23 mouse cellular contexts compared by ENCODE assay signal in the genomic region with DNA sequence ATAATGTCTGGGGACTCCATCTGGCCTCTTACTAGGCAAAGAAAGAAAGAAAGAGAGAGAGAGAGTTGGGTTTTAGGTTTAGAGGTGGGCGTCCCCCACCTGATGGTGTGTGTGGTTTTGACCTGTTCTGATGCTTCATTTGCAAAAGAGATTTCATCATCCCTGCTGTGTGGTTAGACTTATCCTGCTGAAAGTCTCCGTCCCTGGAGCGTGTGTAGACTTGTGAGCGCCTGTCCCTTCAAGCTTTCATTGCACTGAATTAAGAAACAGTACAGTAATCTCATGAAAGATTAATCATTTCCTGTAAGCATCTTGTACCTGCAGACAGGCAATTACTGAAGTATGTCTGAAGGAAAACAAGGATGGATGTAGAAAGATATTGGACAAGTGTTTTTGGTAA.
DNase-seq lines count a peak whose midpoint lies in the region; TF ChIP-seq lines count a peak whose summit lies in the region.
"Had no signal": no experiment of that assay in that cellular context is flagged by ENCODE, and none has a peak within 500 bp of the region (broad histone marks: within the 10 kb centered on the region; RNA-seq: fewer than 3 reads in every experiment).

No protein-coding gene starts in this region.

- no peaks in the 10 kb centered on the region for H3K36me3 ChIP-seq in CH12.LX (replicated peaks in 1 of 2; ENCODE audit: control insufficient read depth in 1 of 2, insufficient read depth in 1 of 2, low read length in 1 of 2)
- no peaks in the 10 kb centered on the region for H3K36me3 ChIP-seq in embryonic facial prominence, embryonic 10.5 days (replicated peaks)
- H3K36me3 ChIP-seq in limb, embryonic 10.5 days = no peaks in the 10 kb centered on the region
- H3K36me3 ChIP-seq: embryonic facial prominence, embryonic 12.5 days; heart, embryonic 12.5 days; heart, embryonic 15.5 days; hindbrain, embryonic 10.5 days had no signal

- 85% methylated on average over 4 of the region's 4 CpGs for WGBS in embryonic facial prominence, embryonic 10.5 days
- 83% methylated on average over 4 of the region's 4 CpGs for WGBS in limb, embryonic 10.5 days

- no peak for TF ChIP-seq RAD21 in CH12.LX (IDR thresholded peaks at IDR 0.05; ENCODE audit: low read depth, low read length)

- TF ChIP-seq POLR2A in CH12.LX (IDR thresholded peaks at IDR 0.05; ENCODE audit: low read depth, low read length) = no peak

- H3K4me3 ChIP-seq in CH12.LX (replicated peaks in 1 of 3; ENCODE audit: low read depth in 2 of 3, low read length in 2 of 3, poor library complexity in 1 of 3) = no peak overlapping the region
- no peak overlapping the region for H3K4me3 ChIP-seq in embryonic facial prominence, embryonic 10.5 days
- no peak overlapping the region for H3K4me3 ChIP-seq in limb, embryonic 10.5 days
- H3K4me3 ChIP-seq: embryonic facial prominence, embryonic 12.5 days; heart, embryonic 12.5 days; heart, embryonic 15.5 days; hindbrain, embryonic 10.5 days had no signal

- H3K79me2 ChIP-seq in CH12.LX (replicated peaks; ENCODE audit: control insufficient read depth, extremely low read depth, insufficient read depth, poor library complexity, severe bottlenecking) = no peaks in the 10 kb centered on the region

- H3K27ac ChIP-seq in CH12.LX (ENCODE audit: insufficient read depth, low read depth) = no peak overlapping the region
- 0 out of 2 replicates have a peak overlapping the region, but pooled peaks have one; percentile 48 for H3K27ac ChIP-seq in embryonic facial prominence, embryonic 10.5 days (replicated peaks)
- H3K27ac ChIP-seq in limb, embryonic 10.5 days = no peak overlapping the region
- H3K27ac ChIP-seq: embryonic facial prominence, embryonic 12.5 days; heart, embryonic 15.5 days; hindbrain, embryonic 14.5 days; hindbrain, postnatal 0 days had no signal

- dilution Hi-C loops in CH12.LX (cut with MboI; ENCODE audit: extremely low pct_ligation_motif_present, extremely low pct_unique_long_range_greater_than_20kb, low sequenced_read_pairs) = no loop called here

- no peak for TF ChIP-seq EP300 in CH12.LX (IDR thresholded peaks at IDR 0.05; ENCODE audit: low read length)

- in situ Hi-C loops in CH12.LX (cut with MboI; ENCODE audit: low pct_ligation_motif_present, low pct_unique_long_range_greater_than_20kb, low sequenced_read_pairs) = no loop called here

- H3K4me1 ChIP-seq in CH12.LX (ENCODE audit: control insufficient read depth in 1 of 2, insufficient read depth in 2 of 2) = peaks cover 0 to 7% of the 10 kb centered on the region in 2 experiments; a peak in 2 of 4 replicates
- H3K4me1 ChIP-seq in embryonic facial prominence, embryonic 10.5 days = peaks cover 32% of the 10 kb centered on the region
- H3K4me1 ChIP-seq in limb, embryonic 10.5 days = peaks cover 10% of the 10 kb centered on the region
- H3K4me1 ChIP-seq: heart, embryonic 12.5 days; heart, embryonic 15.5 days; hindbrain, embryonic 10.5 days had no signal

- no peak overlapping the region for H3K9ac ChIP-seq in CH12.LX (ENCODE audit: insufficient read depth, low read depth)
- H3K9ac ChIP-seq: embryonic facial prominence, embryonic 12.5 days; forebrain, postnatal 0 days; heart, embryonic 12.5 days; heart, embryonic 15.5 days; hindbrain, embryonic 14.5 days had no signal

- peak overlapping the region; percentile 1; the same call in 1 of the 2 replicates for H3K4me2 ChIP-seq in CH12.LX (ENCODE audit: insufficient read depth, low read depth, poor library complexity, severe bottlenecking)
- H3K4me2 ChIP-seq: embryonic facial prominence, embryonic 12.5 days; heart, embryonic 12.5 days; heart, embryonic 15.5 days; hindbrain, embryonic 14.5 days had no signal

- H3K9me3 ChIP-seq in CH12.LX (replicated peaks; ENCODE audit: low read length) = no peaks in the 10 kb centered on the region
- H3K9me3 ChIP-seq in embryonic facial prominence, embryonic 10.5 days = no peaks in the 10 kb centered on the region
- no peaks in the 10 kb centered on the region for H3K9me3 ChIP-seq in limb, embryonic 10.5 days (replicated peaks)
- H3K9me3 ChIP-seq: embryonic facial prominence, embryonic 12.5 days; heart, embryonic 12.5 days; heart, embryonic 15.5 days; hindbrain, embryonic 10.5 days had no signal

- no peak for DNase-seq in CH12.LX (ENCODE audit: extremely low read depth)
- DNase-seq in embryonic facial prominence, embryonic 10.5 days (ENCODE audit: low spot score) = no peak
- DNase-seq in gonadal fat pad, adult 2 months (ENCODE audit: low read depth) = peak; percentile 13
- peak; percentile 47 for DNase-seq in urinary bladder, postnatal 25 days (ENCODE audit: low spot score)
- no peak for DNase-seq in frontal cortex, postnatal 36 days (ENCODE audit: low spot score in 2 of 2)
- DNase-seq in left cerebral cortex, postnatal 36 days (ENCODE audit: low spot score in 2 of 2) = no peak
- no peak for DNase-seq in limb, embryonic 10.5 days (ENCODE audit: low spot score)
- DNase-seq: adrenal gland, postnatal 10 days; adrenal gland, postnatal 36 days; cerebellum, adult 18-20 months; cerebellum, adult 9-10 months; cerebellum, postnatal 14 days; forebrain, postnatal 0 days; gastrocnemius, postnatal 36 days; heart, adult 18-20 months; heart, postnatal 10 days; heart, postnatal 36 days had no signal

- no peak for TF ChIP-seq CTCF in CH12.LX (conservative IDR thresholded peaks at IDR 0.05 in 1 of 2, IDR thresholded peaks at IDR 0.05 in 1 of 2; ENCODE audit: low read depth in 2 of 2, low read length in 2 of 2)

- H3K27me3 ChIP-seq in CH12.LX (replicated peaks) = no peaks in the 10 kb centered on the region
- H3K27me3 ChIP-seq in embryonic facial prominence, embryonic 10.5 days (replicated peaks; ENCODE audit: low read depth, poor library complexity, severe bottlenecking) = no peaks in the 10 kb centered on the region
- peaks cover 18% of the 10 kb centered on the region; the same call in 1 of the 2 replicates for H3K27me3 ChIP-seq in limb, embryonic 10.5 days (ENCODE audit: low read depth, poor library complexity, severe bottlenecking)
- H3K27me3 ChIP-seq: heart, embryonic 12.5 days; heart, embryonic 15.5 days had no signal

- intact Hi-C loops in left cerebral cortex, postnatal 36 days (cut with DNase I) = no loop called here

TF ChIP-seq in CH12.LX, 34 proteins besides CTCF, POLR2A, EP300 and RAD21:
- TF ChIP-seq NELFE (IDR thresholded peaks at IDR 0.05; ENCODE audit: low read depth, low read length) (no peak), ZNF384 (IDR thresholded peaks at IDR 0.05; ENCODE audit: low read depth, low read length) (no peak), ETS1 (conservative IDR thresholded peaks at IDR 0.05; ENCODE audit: low read depth, low read length) (no peak), JUND (conservative IDR thresholded peaks at IDR 0.05; ENCODE audit: low read depth, low read length) (no peak), NRF1 (IDR thresholded peaks at IDR 0.05; ENCODE audit: low read depth, low read length) (no peak), MEF2A (IDR thresholded peaks at IDR 0.05; ENCODE audit: borderline replicate concordance, low read depth, low read length) (no peak), GABPA (IDR thresholded peaks at IDR 0.05; ENCODE audit: insufficient replicate concordance, low read depth, low read length) (no peak), CHD2 (IDR thresholded peaks at IDR 0.05; ENCODE audit: low read length) (no peak)

Comparison
In these comparisons a context has a peak if more than half of its experiments do, and no peak if none do; other contexts are left out.
1. DNase-seq: peak in gonadal fat pad, adult 2 months (single experiment) and urinary bladder, postnatal 25 days (single experiment); none in CH12.LX (single experiment), embryonic facial prominence, embryonic 10.5 days (single experiment), frontal cortex, postnatal 36 days (0 of 2), left cerebral cortex, postnatal 36 days (0 of 2) and limb, embryonic 10.5 days (single experiment).